Mouse (Mus musculus) CD4-positive, CD25-positive, alpha-beta regulatory T cell, adult 2 months (primary cell): ENCODE results near the gene Synrg.

Experiments used
- DNase-seq: peaks from one replicate; pipeline ENCODE4 v3.0.0-alpha.2; 2012; ENCODE audit warnings: low read depth, low spot score

Gene Synrg

DNA sequence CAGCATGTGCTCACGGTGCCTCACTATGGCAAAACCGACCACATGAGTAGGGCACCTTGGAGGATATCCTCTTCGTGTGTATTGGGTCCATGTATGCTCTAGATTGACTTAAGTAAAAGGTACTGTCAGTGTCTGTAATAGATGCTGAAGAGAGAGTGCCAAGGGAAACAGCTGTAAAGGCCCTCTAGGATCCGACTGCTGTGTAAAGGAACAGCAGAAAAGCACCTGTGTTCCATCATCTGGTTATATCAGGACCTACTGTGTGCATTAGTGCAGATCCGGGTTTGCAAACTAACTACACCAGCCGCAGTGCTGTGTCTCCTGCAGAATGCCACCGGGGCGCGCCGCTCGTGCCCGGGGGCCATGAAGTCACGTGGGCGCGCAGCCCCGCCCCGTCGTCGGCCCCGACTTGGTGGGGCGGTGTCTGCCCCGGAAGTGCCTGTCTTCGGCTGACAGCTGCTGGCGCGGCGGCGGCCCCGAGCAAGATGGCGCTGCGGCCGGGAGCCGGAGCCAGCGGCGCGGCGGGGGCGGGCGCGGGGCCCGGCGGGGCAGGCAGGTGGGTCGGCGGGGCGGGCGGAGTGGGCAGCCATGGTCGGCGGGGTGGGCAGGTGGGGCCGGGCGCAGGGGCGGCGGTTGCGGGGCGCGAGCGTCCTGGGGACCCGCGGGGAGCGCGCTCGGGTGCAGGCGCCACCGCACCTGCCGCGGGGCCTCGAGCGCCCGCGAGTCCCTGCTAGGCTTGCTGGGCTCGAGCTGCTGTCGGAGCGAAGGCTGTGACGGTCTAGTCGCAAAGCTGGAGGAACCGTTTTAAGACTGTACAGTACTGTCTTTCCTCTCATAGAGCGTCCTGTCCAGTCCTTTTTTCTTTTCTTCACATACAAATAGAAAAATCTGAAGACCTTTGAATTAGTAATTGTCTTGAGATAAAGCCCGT lies at the start of gene Synrg:
Synrg (plus strand) TSS at position 438 of the 931 bp plus-strand sequence.
- DNase-seq: peak; percentile 95

DNA sequence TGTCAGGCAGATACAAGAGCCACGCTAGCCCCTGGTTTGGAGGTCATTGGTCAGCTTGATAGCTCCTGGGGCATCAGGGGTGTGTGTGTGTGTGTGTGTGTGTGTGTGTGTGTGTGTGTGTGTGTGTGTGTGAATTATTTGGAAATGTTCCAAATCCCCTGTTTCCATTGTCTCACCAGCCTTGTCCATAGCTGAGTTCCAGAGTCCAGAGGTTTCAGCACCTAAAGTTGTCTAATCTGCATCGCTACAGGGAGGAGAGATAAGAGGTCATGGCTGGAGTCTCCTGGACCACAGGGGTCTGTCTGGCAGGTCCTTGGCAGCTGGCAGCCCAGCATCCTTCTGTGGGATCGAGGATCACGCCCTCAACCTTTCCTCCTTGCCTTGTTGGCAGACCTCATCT lies 49.7 kb upstream of the Synrg start:
- no peak for DNase-seq

DNA sequence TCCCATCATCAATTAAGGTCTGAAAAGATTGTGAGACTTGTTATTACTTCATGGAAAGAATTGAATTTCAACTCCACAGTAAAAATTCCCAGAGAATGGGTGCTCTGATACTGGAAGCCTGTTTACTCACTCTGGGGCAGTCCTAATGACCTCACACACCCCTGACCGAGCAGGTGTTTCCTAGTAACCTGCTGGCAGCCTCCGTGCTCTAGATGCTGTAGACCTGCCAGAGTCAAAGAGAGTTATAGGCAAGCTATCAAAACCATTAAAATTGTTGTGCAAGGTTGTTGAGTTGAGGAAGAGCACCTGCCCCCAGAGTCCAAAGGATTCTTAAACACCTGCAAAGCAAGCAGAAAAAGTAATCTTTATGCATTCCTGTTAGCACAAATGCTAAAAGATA lies 41.6 kb upstream of the Synrg start:
- no peak for DNase-seq

DNA sequence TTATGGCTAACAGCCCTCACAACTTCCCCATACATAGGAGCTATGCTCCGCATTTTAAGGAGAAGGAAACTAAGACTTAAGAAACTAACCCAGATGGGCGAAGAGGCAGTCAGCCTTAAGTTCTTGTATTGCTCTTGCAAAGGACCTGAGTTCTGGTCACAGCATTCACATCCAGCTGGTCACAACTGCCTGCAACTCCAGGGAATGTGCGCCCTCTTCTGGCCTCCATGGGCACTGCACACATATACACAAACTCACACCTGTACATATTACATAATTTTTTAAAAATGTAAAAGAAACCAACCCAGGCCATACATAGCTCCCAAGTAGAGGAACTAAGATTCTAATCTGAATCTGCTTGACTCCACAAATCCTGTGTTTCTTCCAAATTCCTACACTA lies 37.1 kb upstream of the Synrg start:
- peak; percentile 50 for DNase-seq

DNA sequence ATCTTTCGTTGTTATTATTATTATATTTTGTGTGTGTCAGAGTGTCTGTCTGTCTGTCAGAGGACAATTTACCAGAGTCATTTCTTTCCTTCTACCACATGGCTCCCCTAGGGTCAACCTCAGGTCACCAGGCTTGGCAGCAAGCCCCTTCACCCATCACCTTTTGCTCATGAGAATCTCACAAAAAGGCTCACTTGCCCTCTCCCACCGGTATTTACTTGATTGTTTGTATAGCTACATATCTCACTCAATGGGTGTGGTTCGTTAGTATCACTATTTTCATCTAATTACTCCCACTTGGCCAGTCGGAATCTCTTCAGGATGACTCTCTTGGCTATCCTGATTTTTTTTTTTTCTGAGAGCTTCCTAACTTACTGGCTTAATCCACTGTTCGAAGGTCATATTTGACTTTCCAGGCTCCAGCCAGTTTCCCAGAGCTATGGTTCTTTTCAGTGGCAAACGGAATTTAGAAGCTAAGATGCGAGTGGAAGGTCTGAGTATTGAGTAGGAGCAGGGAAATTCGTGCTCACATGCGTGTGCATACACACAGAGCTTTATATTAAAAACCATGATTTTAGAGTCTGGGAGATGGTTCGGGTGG lies 31.6 kb upstream of the Synrg start:
- DNase-seq: no peak

DNA sequence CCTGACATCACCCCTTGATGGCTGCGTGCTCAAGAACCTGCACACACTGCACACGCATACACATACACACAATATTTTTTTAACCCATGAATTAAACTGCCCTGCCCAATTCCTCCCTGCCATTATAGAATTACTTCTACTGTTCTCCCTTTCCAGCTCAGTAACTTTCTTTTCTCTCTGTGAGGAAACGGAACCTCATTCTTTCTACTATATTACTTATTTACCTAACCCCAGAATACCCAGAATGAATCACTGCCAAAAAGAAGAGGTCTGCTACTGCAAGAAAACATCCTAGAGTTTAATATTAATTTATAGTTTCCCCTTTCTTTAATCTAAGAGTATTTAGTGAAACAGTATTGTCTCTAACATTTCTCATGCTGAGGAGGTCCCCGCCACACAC lies 30.9 kb upstream of the Synrg start:
- no peak for DNase-seq

DNA sequence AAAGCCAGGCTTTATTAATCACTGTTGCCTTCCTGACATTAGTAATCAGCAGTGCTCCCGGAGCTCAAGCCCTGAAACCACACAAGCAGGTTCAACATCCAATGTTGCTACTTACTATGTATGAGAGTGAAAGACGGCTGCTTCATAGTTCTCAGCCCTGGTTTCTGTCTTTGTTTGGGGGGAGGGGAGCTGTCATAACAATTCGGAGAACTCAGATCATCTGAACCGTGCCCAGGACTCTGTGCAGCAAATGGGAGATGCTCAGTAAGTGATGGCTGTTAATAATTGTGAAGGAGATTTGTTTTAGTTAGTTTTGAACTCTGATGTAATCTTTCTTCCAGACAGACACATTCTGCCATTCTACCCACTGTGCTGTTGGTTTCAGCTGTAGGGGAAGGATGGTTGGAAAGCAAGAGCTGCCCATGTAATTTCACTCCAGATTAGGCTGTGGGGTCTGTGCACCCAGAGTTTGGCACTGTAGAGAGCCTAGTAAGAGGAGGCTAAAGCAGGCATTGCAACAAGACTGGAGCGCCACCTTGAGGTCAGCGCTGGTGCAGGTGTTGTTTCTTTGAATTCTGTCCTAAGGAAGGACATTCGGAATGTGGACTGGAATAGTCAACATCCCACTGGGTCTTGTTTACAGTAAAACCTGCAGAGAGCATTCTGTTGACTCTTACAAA lies 28.1 kb upstream of the Synrg start:
- peak; percentile 81 for DNase-seq

DNA sequence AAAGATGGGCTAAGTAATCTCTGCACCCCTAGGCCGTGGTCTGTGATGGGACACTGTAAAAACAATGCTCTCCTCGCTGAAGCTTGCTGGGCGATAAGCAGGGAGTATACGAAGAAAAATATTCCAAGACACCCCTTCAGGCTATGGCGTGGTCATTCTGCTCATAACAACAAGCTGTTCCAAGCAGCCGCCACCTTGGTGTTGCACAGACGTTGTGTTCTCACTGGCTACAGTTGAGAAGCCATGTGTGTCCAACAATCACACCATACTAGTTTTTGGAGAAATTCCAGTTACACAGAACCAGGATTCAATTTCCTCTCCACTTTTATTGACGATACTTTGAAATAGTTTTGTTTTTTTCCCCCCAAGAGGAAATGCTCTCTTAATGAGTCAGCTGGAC lies 25.7 kb upstream of the Synrg start:
- no peak for DNase-seq

DNA sequence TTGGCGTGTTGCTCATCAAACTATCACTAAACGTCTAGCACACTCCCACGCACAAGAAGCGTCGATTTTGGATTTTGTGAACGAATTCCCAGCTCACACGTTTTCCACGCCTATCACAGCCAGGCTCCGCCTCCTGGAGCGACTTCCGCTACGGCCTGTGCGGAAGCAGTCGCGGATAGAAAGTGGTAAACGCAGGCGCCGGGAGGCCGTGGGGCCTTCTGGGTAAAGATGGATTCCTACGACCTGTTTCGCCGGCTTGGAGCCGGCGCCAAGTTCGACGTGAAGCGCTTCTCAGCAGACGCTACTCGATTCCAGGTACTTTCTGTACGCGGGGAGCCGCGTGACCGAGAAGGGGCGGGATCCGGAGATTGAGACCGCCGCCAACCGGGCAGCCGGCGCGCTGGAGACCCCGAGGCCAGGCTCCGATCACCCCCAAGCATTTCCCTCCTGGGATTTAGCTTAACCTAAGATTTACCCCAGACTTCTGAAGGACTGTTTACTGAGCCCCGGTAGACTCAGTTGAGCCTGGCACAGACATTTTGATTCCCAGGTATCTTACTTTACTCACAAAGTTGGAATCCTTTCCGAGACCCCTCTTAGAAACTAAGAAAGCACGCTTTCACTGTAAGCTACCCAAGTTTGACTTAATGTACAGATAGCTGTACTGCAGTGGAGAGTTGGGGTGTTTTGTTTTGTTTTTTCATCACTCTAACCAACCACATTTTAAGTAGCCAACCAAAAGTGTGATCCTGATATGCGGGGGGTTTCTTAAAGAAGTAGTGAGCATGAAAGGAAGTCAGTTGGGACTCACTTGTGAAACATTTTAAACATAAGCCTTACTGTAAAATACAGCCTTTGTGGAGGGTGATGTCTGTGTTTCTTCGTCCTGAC lies 22.0 kb upstream of the Synrg start, which contains the start of gene Ddx52:
Ddx52 (plus strand) TSS at position 113 of the 891 bp plus-strand sequence.
- DNase-seq: peak; percentile 94

DNA sequence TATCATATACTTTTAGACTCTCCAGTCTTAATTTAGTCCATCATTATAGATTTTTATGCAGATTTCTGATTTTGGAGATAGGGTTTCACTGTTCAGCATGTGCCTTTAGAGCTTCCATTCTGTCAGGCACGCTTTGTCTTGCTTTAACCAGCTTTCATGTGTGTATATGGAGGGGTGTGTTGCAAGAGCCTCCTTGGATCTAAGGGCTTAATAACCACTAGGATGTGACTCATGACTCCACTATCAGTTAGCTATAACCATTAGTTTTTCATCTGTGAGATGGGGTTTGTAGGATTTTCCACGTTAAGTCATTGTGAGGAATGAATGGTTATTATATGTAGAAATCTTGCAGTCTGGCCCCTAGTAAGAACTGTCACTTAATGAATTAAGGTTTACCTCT lies 7.4 kb upstream of the Synrg start:
- no peak for DNase-seq

DNA sequence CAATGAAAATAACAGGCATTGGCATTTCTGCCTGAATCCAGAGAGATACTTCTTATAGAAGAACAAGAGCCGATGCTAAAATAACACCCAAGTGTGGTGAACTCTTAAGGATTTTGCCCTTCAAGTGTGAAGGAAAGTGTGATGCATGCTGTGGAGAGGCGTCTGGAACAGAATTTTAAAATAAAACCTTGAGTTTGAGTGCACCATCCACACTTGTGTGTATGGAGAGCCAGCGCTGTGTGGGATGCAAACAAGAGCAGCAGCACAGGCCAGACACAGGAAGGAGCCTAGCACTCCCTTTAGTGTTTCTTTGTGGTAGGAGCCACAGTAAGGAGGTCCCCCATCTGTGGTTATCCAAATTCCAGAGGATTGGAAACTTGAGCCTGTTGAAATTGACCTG lies 2.2 kb upstream of the Synrg start:
- no peak for DNase-seq

DNA sequence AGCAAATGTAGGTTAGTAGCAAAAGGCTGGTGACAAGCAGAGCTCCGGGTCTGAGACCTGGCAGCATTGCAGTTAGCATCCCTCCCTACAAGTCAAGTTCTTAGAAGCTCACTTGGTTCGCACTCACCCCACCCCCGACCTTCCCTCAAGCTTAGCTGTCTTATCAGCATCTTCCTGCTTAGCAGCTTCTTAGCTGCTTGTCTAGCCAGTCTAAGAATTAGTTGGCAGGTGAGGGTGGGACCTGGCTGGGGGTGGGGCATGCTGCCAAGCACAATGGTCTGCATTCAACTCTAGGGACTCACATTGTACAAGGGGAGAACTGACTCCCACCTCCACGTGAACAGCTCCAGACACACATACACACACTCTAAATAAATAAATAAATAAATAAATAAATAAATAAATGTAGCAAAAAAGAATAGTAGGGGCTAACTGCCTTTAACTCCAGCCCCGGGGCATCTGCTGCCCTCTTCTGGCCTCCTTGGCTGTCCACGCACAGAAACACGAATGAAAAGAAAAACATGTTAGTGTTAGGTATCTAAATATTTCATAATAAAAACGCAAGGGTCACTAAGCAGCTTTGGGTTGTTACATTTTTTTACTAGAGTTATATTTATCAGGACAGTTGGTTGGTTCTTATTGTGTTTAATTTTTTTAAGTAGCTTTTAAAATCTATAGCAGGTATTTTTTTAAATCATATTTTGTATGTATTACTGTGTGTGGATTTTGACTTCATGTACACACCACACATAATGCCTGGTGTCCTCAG lies 3.4 kb downstream of the Synrg start:
- no peak for DNase-seq

DNA sequence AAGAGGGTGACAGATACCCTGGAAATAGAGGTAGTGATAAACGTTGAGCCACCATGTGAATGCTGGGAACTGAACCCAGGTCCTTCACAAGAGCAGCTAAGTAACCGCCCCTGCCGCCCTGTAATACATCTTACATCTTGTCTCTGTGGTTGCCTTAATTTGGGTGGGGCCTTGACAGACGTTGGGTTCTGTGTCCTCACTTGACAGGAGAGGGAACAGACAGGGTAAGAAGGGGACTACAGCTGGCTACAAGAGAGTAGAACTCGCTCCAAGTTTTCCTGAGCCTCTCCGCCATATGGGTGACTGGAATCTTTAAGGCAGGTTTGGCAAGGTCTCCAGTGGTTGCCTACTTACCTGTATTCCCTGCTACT lies 4.0 kb downstream of the Synrg start:
- DNase-seq: no peak

DNA sequence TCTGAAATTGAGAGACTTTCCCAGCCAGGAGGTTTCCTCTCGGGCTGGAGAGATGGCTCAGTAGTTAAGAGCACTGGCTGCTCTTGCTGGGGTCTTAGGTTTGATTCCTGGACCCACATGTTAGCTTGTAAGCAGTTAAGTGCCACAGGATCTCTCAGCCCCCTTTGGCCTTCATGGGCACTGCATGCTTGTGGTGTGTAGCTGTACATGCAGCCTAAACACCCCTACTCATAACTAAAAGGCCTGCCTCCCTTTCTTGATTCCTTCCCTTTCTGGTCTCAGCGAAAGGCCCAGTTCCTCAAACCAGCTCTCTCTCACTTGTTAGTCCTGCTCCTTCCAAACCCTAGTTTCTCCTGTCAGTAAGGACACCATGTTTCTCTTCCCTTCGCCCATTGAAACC lies 4.8 kb downstream of the Synrg start:
- no peak for DNase-seq

DNA sequence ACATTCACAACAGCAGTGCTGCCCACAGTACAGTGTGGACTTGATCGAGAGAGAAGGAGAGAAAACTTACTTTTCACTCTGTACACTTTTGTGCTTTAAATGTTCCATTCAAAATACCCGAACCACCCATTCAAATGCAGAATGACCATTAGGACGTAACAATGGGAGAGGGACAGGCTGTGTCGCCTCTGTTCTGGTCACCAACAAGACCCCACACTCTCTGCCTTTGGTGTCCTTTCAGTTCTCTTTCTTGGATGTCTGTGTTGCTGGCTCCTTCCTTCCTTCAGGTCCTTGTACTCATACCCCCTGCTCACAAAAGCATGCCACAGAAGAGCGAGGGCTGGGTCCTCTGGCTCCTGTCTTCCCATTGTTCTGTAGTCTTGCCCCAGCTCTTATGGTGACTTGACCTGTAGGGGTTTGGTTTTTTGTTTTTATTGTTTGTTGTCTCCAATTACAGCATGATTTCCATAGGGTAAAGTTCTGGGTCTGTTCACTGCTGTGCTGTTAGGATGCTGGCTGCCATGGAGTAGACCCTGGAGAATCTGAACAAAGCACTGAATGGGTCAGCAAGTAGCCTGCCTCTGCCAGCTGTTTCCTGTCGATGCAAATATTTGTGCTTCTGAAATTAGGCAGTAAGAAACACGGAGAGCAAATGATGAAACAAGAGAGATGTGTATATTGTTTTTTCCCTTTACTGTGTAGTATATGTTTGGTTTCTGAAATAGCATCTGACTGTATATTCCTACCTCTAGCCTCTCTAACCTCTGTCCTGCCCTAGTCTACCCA lies 10.5 kb downstream of the Synrg start:
- no peak for DNase-seq

DNA sequence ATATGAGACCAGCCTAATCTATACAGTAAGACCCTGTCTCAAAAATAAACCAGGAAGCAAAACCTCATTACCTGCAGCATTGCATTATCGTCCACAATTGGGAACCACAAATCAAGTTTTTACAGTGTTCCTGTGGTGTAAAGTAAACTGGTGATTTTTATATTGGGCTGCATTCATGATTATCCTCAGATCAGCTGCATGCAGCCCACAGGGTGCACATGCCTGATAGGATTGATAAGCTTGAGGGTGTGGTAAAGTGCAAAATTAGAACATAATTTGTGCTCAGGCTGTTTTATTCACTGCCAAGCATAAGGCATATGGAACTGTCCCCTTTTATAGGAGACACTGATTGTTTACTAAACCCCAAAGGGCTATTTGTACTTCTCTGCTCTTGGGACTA lies 11.3 kb downstream of the Synrg start:
- DNase-seq: no peak

DNA sequence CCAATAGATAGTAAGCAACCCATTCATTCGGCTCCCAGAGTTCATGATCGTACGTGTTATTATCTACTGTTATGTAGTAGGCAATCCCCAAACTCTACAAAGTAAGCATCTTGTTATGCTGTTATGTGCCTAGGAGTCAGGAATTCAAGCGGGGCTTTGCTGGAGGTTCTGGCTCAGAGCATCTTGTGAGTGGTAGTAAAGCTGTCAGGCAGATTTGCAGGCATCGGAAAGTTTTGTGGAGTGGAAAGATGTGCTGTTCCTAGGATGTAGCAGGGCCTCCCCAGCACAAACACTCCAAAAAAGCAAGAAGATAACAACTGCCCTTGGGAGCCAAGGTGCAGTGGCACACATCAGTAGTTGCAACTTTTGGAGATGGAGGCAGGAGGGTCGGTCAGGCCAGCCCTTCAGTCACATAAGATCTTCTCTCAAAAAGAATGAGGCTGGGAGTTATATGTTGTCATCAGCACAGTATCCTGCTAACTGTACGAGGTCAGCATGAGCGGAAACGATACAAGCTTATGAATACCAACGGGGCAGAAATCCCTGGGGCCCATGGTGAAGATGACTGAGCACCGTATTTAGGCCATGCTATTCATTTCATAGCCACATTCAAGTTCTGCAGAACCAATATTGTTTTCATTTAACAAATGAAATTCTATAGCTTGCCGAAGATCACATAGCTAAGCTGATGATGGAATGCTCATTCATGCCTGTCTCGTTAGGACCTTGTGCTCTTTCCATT lies 12.2 kb downstream of the Synrg start:
- no peak for DNase-seq

DNA sequence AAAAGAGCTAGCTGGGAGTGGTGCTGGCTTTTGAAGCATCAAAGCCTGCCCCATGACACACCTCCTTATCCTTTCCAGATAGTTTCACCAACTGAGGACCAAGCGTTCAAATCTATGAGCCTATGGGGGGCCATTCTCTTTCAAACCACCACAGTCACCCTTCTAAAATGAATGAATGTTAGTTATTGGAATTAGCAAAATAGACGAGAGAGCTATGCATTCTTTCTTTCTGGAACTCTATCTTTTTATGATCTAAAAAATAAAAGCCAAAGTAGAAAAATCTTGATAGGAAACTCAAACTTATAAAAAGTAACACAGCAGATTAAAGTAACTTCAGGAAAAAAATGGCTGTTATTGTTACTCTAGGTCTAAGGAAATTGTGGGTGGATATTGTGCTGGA lies 13.6 kb downstream of the Synrg start:
- no peak for DNase-seq

DNA sequence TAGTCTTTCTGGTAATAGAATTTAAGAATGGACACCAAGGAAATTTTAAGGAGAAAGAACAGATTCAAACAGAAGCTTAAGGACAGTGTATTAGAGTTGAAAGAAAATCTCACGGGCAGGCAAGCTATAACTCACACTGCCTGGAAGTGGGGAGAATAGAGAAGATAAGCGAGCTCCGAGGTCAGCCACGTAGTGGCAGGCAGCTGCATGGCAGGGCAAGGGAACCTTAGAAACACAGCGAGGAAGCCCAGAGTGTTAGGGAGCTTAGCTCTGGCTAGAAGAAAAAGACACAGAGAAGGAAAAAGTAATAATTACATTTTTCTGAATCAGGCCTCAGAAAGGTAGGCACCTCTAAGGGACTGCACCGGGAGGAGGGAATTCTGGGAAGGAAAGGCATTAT lies 15.8 kb downstream of the Synrg start:
- no peak for DNase-seq
